Mouse (Mus musculus) heart, embryonic 12.5 days (tissue): ENCODE results near the gene Amer1. TPM values are rescaled to one million over a fixed set of nuclear protein-coding genes. Genes with fewer than 3 reads are reported as not detected.
A peak's percentile ranks its signal among the peaks of the same experiment; 100 is the strongest.

Source experiments
- ATAC-seq: fragments of 200-750 bp; cut with Nextera tagmentation; 2 replicates; pipeline ENCODE4 v1.8.0; 2017; ENCODE audit warnings: moderate TSS enrichment, moderate library complexity; ENCODE audit not compliant: insufficient number of reproducible peaks, low FRiP score
- H3K27ac ChIP-seq: fragments of 300-500 bp; sonication (generic); 2 replicates; pipeline ENCODE4 v1.5.1; 2016; ENCODE audit warnings: mild to moderate bottlenecking, moderate library complexity; ENCODE audit not compliant: poor library complexity, severe bottlenecking
- H3K27me3 ChIP-seq: fragments of 300-500 bp; sonication (generic); replicated peaks from 2 replicates; pipeline ENCODE4 v1.6.1; 2016; ENCODE audit warnings: mild to moderate bottlenecking, moderate library complexity
- H3K36me3 ChIP-seq: fragments of 300-500 bp; sonication (generic); 2 replicates; pipeline ENCODE4 v1.6.1; 2016; ENCODE audit warnings: mild to moderate bottlenecking, moderate library complexity
- H3K4me1 ChIP-seq: fragments of 300-500 bp; sonication (generic); replicated peaks from 2 replicates; pipeline ENCODE4 v1.6.1; 2016; ENCODE audit warnings: mild to moderate bottlenecking
- H3K4me2 ChIP-seq: fragments of 300-500 bp; sonication (generic); 2 replicates; pipeline ENCODE4 v1.6.1; 2016; ENCODE audit warnings: mild to moderate bottlenecking, moderate library complexity
- H3K4me3 ChIP-seq: fragments of 300-500 bp; sonication (generic); 2 replicates; pipeline ENCODE4 v1.5.1; 2016; ENCODE audit warnings: mild to moderate bottlenecking
- H3K9ac ChIP-seq: fragments of 300-500 bp; sonication (generic); 2 replicates; pipeline ENCODE4 v1.6.1; 2016; ENCODE audit warnings: mild to moderate bottlenecking, moderate library complexity
- H3K9me3 ChIP-seq: fragments of 300-500 bp; sonication (generic); replicated peaks from 2 replicates; pipeline ENCODE4 v1.6.1; 2016; ENCODE audit warnings: mild to moderate bottlenecking, moderate library complexity
- WGBS: fragments of 180-500 bp; shearing (Covaris S2); methylation state at CpG from one replicate; pipeline ENCODE4 v1.1.7; 2016; 5-methylcytosine and 5-hydroxymethylcytosine counted together
- polyA plus RNA-seq: library from polyadenylated mRNA; unstranded; fragments of >200 nt; fragmentation: Nextera tagmentation; extraction: Ambion mirVana; gene quantifications from 2 replicates; pipeline ENCODE4 v1.2.1, GENCODE M21; 2016

Gene Amer1
- 7.8 and 7.9 TPM in 2 replicates for polyA plus RNA-seq

- WGBS: 18% methylated on average over 19 of the region's 19 CpGs
- peak within 1 kb of the TSS; percentile 74 for H3K9ac ChIP-seq
These were observed at the start of gene Amer1 for GRCm38 (mm10) chrX:95444776-95445111. TSS of gene Amer1 (minus strand) at chrX:95444872.

GRCm38 (mm10) chrX:95457166-95457565 lies 12.5 kb upstream of the Amer1 start:
- Histone ChIP-seq H3K4me3 (no peak overlapping the region), H3K9me3 (no peaks in the 10 kb centered on the region), H3K36me3 (no peaks in the 10 kb centered on the region), H3K4me2 (no peak overlapping the region), H3K9ac (no peak overlapping the region), H3K4me1 (no peaks in the 10 kb centered on the region), H3K27me3 (no peaks in the 10 kb centered on the region), H3K27ac (no peak overlapping the region)
- no peak for ATAC-seq
- whole genome bisulfite sequencing: 45% methylated on average over 3 of the region's 3 CpGs

More at GRCm38 (mm10) chrX:95444776-95445111, at the start of gene Amer1:
- H3K4me1 ChIP-seq: peaks cover 21% of the 10 kb centered on the region
- no peaks in the 10 kb centered on the region for H3K27me3 ChIP-seq
- peak within 1 kb of the TSS; percentile 75 for H3K4me3 ChIP-seq
- H3K9me3 ChIP-seq: no peaks in the 10 kb centered on the region
- peak within 1 kb of the TSS; percentile 93 for H3K27ac ChIP-seq
- no peaks in the 10 kb centered on the region for H3K36me3 ChIP-seq
- ATAC-seq: peak; percentile 94
- peak within 1 kb of the TSS; percentile 71 for H3K4me2 ChIP-seq

GRCm38 (mm10) chrX:95445866-95446265 lies 1.2 kb upstream of the Amer1 start:
- Histone ChIP-seq H3K9ac (no peak overlapping the region), H3K4me1 (peaks cover 15% of the 10 kb centered on the region), H3K27me3 (no peaks in the 10 kb centered on the region), H3K4me2 (no peak overlapping the region), H3K9me3 (no peaks in the 10 kb centered on the region), H3K4me3 (no peak overlapping the region), H3K36me3 (no peaks in the 10 kb centered on the region), H3K27ac (no peak overlapping the region)
- WGBS: 64% methylated on average over 2 of the region's 2 CpGs
- ATAC-seq: no peak

GRCm38 (mm10) chrX:95445141-95445540 lies 469 bp upstream of the Amer1 start:
- no peaks in the 10 kb centered on the region for H3K9me3 ChIP-seq
- 0 out of 2 replicates have a peak, but pooled peaks have one; percentile 3 for ATAC-seq
- peak overlapping the region; percentile 71 for H3K4me2 ChIP-seq
- peak overlapping the region; percentile 22; the same call in 1 of the 2 replicates for H3K9ac ChIP-seq
- H3K36me3 ChIP-seq: no peaks in the 10 kb centered on the region
- H3K4me1 ChIP-seq: peaks cover 20% of the 10 kb centered on the region
- WGBS: 26% methylated on average over 3 of the region's 3 CpGs
- H3K4me3 ChIP-seq: peak overlapping the region; percentile 75
- H3K27me3 ChIP-seq: no peaks in the 10 kb centered on the region
- peak overlapping the region; percentile 57; the same call in 1 of the 2 replicates for H3K27ac ChIP-seq

GRCm38 (mm10) chrX:95443898-95444775 lies 535 bp downstream of the Amer1 start:
- H3K4me1 ChIP-seq: peaks cover 21% of the 10 kb centered on the region
- H3K27me3 ChIP-seq: no peaks in the 10 kb centered on the region
- peaks cover 3% of the 10 kb centered on the region; the same call in 1 of the 2 replicates for H3K36me3 ChIP-seq
- no peaks in the 10 kb centered on the region for H3K9me3 ChIP-seq
- peak overlapping the region; percentile 74 for H3K9ac ChIP-seq
- H3K27ac ChIP-seq: peak overlapping the region; percentile 93
- peak; percentile 80 for ATAC-seq
- H3K4me2 ChIP-seq: peak overlapping the region; percentile 71
- WGBS: 17% methylated on average over 32 of the region's 42 CpGs
- H3K4me3 ChIP-seq: peak overlapping the region; percentile 75

GRCm38 (mm10) chrX:95443390-95443789 lies 1.3 kb downstream of the Amer1 start:
- 25% methylated on average over 12 of the region's 12 CpGs for WGBS
- Histone ChIP-seq H3K4me2 (peak overlapping the region; percentile 71), H3K9me3 (no peaks in the 10 kb centered on the region), H3K4me3 (peak overlapping the region; percentile 75), H3K27ac (peak overlapping the region; percentile 93), H3K36me3 (peaks cover 3% of the 10 kb centered on the region; the same call in 1 of the 2 replicates), H3K27me3 (no peaks in the 10 kb centered on the region), H3K9ac (peak overlapping the region; percentile 74), H3K4me1 (peaks cover 21% of the 10 kb centered on the region)
- peak; percentile 22; the same call in 1 of the 2 replicates for ATAC-seq

- WGBS: 50% methylated on average over 1 of the region's 1 CpGs
- no peak for ATAC-seq
- H3K4me1 ChIP-seq: peaks cover 21% of the 10 kb centered on the region
- peaks cover 3% of the 10 kb centered on the region; the same call in 1 of the 2 replicates for H3K36me3 ChIP-seq
- H3K27me3 ChIP-seq: no peaks in the 10 kb centered on the region
- H3K27ac ChIP-seq: no peak overlapping the region
- H3K4me2 ChIP-seq: peak overlapping the region; percentile 30
- H3K9ac ChIP-seq: no peak overlapping the region
- no peaks in the 10 kb centered on the region for H3K9me3 ChIP-seq
- H3K4me3 ChIP-seq: no peak overlapping the region
These were observed 2.4 kb downstream of the Amer1 start for GRCm38 (mm10) chrX:95442261-95442660.

- Histone ChIP-seq H3K4me2 (peak overlapping the region; percentile 4; the same call in 1 of the 2 replicates), H3K4me1 (peaks cover 21% of the 10 kb centered on the region), H3K36me3 (peaks cover 3% of the 10 kb centered on the region; the same call in 1 of the 2 replicates), H3K4me3 (no peak overlapping the region), H3K27me3 (no peaks in the 10 kb centered on the region), H3K27ac (no peak overlapping the region), H3K9ac (no peak overlapping the region), H3K9me3 (no peaks in the 10 kb centered on the region)
- no peak for ATAC-seq
These were observed 3.4 kb downstream of the Amer1 start for GRCm38 (mm10) chrX:95441290-95441689.

GRCm38 (mm10) chrX:95438491-95438890 lies 6.2 kb downstream of the Amer1 start:
- H3K9me3 ChIP-seq: no peaks in the 10 kb centered on the region
- peaks cover 3% of the 10 kb centered on the region; the same call in 1 of the 2 replicates for H3K36me3 ChIP-seq
- no peak overlapping the region for H3K27ac ChIP-seq
- H3K4me3 ChIP-seq: no peak overlapping the region
- H3K4me2 ChIP-seq: no peak overlapping the region
- H3K9ac ChIP-seq: no peak overlapping the region
- H3K4me1 ChIP-seq: peaks cover 21% of the 10 kb centered on the region
- H3K27me3 ChIP-seq: no peaks in the 10 kb centered on the region
- no peak for ATAC-seq
- whole genome bisulfite sequencing: 81% methylated on average over 4 of the region's 4 CpGs

GRCm38 (mm10) chrX:95437236-95437635 lies 7.4 kb downstream of the Amer1 start:
- no peaks in the 10 kb centered on the region for H3K9me3 ChIP-seq
- no peak for ATAC-seq
- H3K4me3 ChIP-seq: no peak overlapping the region
- no peak overlapping the region for H3K27ac ChIP-seq
- H3K27me3 ChIP-seq: no peaks in the 10 kb centered on the region
- no peak overlapping the region for H3K4me2 ChIP-seq
- H3K36me3 ChIP-seq: peaks cover 3% of the 10 kb centered on the region; the same call in 1 of the 2 replicates
- 84% methylated on average over 1 of the region's 1 CpGs for WGBS
- H3K9ac ChIP-seq: no peak overlapping the region
- H3K4me1 ChIP-seq: peaks cover 20% of the 10 kb centered on the region

- Histone ChIP-seq H3K9me3 (no peaks in the 10 kb centered on the region), H3K27me3 (no peaks in the 10 kb centered on the region), H3K4me1 (no peaks in the 10 kb centered on the region), H3K4me2 (no peak overlapping the region), H3K4me3 (no peak overlapping the region), H3K9ac (no peak overlapping the region), H3K36me3 (no peaks in the 10 kb centered on the region), H3K27ac (no peak overlapping the region)
- ATAC-seq: no peak
These were observed 71.6 kb downstream of the Amer1 start for GRCm38 (mm10) chrX:95373101-95373500.
